Mouse (Mus musculus) megakaryocyte, embryonic 14.5 days (primary cell): ENCODE data around the gene Bcl6.

ENCODE experiments used
- FLI1 ChIP-seq: IDR thresholded peaks from 2 replicates; pipeline ENCODE4 v1.6.1; 2012; ENCODE audit warnings: low read length, inconsistent platforms, mixed read lengths
- GATA1 ChIP-seq: IDR thresholded peaks from 3 replicates; pipeline ENCODE4 v1.6.1; 2012; ENCODE audit warnings: mixed read lengths, low read length, inconsistent platforms, borderline replicate concordance

DNA sequence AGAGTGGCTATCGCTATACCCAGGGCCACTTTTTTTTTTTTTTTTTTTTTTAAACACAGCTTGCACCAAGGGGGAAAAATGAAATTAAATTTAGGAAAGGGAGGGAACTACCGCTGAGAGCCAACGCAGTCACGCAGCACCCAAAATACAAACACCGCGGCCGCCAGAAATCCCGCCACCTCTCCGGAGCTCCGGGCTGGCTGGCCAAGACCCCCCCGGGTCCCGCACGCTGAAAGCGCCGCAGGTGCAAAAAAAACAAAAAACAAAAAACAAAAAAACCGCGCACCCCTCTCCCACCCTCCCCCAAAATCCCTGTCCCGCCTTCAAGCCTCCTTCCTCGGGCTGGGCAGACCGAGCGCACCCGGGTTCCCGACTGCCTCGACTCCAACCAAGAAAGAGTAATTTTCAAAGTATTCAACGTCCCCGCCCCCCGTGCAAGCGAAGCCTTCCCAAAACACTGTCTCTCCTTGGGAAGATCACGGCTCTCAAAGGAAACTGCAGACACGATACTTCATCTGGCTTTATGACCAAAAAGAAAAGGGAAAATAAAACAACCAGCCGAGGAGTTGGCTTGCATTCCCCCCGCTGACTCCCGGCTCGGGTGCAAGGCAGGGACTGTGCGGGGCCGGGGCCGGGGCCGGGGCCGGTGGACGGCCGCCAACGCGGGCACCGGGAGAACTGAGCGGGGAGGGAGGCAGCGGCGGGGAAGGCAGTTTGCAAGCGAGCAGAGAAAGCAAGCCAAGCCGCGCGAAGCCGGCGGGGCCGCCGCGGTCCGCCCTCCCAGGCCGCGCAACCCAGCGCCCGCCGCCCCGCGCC, 1.1 kb downstream of the Bcl6 start:
- TF ChIP-seq GATA1 = no peak
- TF ChIP-seq FLI1 = no peak
